In the genomic region with DNA sequence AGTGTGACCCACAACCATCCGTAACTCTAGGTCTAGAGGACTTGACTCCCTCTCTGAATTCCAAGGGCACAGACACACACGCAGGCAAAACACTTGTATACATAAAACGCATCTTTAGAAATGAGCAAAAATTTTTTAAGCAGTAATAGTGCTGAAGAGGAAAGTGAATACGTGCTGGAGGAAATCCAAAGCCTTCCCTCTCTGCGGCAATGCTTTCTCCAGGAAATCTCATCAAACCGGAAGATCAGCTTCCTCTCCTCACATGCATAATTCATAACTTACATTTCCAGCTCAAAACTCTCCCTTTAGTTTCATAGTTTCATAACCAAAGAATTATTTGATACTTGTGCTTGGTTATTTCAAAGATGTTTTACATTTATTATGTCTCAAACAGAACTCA, we compare ENCODE assay signal across 15 mouse cellular contexts.
"Had no signal": no experiment of that assay in that cellular context is flagged by ENCODE, and none has a peak within 500 bp of the region (broad histone marks: within the 10 kb centered on the region; RNA-seq: fewer than 3 reads in every experiment).

No protein-coding gene starts in this region.

- ATAC-seq: liver, postnatal 0 days; midbrain, embryonic 13.5 days; midbrain, embryonic 15.5 days had no signal

- H3K4me3 ChIP-seq: megakaryocyte, embryonic 14.5 days; midbrain, embryonic 13.5 days; midbrain, embryonic 15.5 days; neural tube, embryonic 12.5 days; stomach, embryonic 15.5 days had no signal

- H3K4me1 ChIP-seq: midbrain, embryonic 13.5 days; midbrain, embryonic 15.5 days; neural tube, embryonic 12.5 days; stomach, embryonic 15.5 days had no signal

- H3K36me3 ChIP-seq: midbrain, embryonic 13.5 days; midbrain, embryonic 15.5 days; neural tube, embryonic 12.5 days; stomach, embryonic 15.5 days had no signal

- H3K9ac ChIP-seq: liver, postnatal 0 days; midbrain, embryonic 13.5 days; midbrain, embryonic 15.5 days; neural tube, embryonic 12.5 days; stomach, embryonic 15.5 days had no signal

- H3K4me2 ChIP-seq: midbrain, embryonic 11.5 days; midbrain, embryonic 13.5 days; midbrain, embryonic 15.5 days; neural tube, embryonic 12.5 days; stomach, embryonic 15.5 days had no signal

- H3K9me3 ChIP-seq: megakaryocyte, embryonic 14.5 days; midbrain, embryonic 13.5 days; midbrain, embryonic 15.5 days; neural tube, embryonic 12.5 days; stomach, embryonic 15.5 days had no signal

- H3K27me3 ChIP-seq: megakaryocyte, embryonic 14.5 days; midbrain, embryonic 13.5 days; midbrain, embryonic 15.5 days; neural tube, embryonic 12.5 days; stomach, embryonic 15.5 days had no signal

- DNase-seq: liver, postnatal 0 days; lung, adult 2 months; lung, postnatal 10 days; right cerebral cortex, postnatal 14 days; thymus, adult 2 months; thymus, postnatal 25 days; thymus, postnatal 4 days had no signal

- H3K27ac ChIP-seq: macrophage; midbrain, embryonic 13.5 days; midbrain, embryonic 15.5 days; neural tube, embryonic 12.5 days; stomach, embryonic 15.5 days; stomach, postnatal 0 days had no signal
